Mouse (Mus musculus): ENCODE results near the gene Tnk2. TPM values are rescaled to one million over a fixed set of nuclear protein-coding genes. Genes with fewer than 3 reads are reported as not detected.

Tnk2 gene
- polyA plus RNA-seq, 1 experiment from 2014 or later, result 11.3 TPM

Other genes starting within 250 kb of the Tnk2 start
- not detected in 2 replicates for gene Tm4sf19, start 243.4 kb upstream of the Tnk2 start, polyA plus RNA-seq (2015; fragmentation: Nextera tagmentation; extraction: Ambion mirVana)
- gene Tctex1d2, start 224.2 kb upstream of the Tnk2 start, polyA plus RNA-seq (2015; fragmentation: Nextera tagmentation; extraction: Ambion mirVana), result 30.0 and 30.7 TPM in 2 replicates
- 38.3 and 44.6 TPM in 2 replicates for gene Pcyt1a, start 213.0 kb upstream of the Tnk2 start, polyA plus RNA-seq (2015; fragmentation: Nextera tagmentation; extraction: Ambion mirVana)
- 3.0 and 3.9 TPM in 2 replicates for gene Slc51a, start 156.0 kb upstream of the Tnk2 start, polyA plus RNA-seq (2015; fragmentation: Nextera tagmentation; extraction: Ambion mirVana)
- not detected in 2 replicates for gene Zdhhc19, start 147.6 kb upstream of the Tnk2 start, polyA plus RNA-seq (2015; fragmentation: Nextera tagmentation; extraction: Ambion mirVana)
- gene Tfrc, start 35.0 kb upstream of the Tnk2 start, polyA plus RNA-seq (2015; fragmentation: Nextera tagmentation; extraction: Ambion mirVana), result 46.5 and 48.5 TPM in 2 replicates
- gene Muc4, start 92.0 kb downstream of the Tnk2 start, polyA plus RNA-seq (2015; fragmentation: Nextera tagmentation; extraction: Ambion mirVana), result 0.27 and 0.44 TPM in 2 replicates
- 6.2 and 8.0 TPM in 2 replicates for gene Muc20, start 153.6 kb downstream of the Tnk2 start, polyA plus RNA-seq (2015; fragmentation: Nextera tagmentation; extraction: Ambion mirVana)
- not detected in 2 replicates for gene Smbd1, start 166.6 kb downstream of the Tnk2 start, polyA plus RNA-seq (2015; fragmentation: Nextera tagmentation; extraction: Ambion mirVana)
- gene Fyttd1, start 233.6 kb downstream of the Tnk2 start, polyA plus RNA-seq (2015; fragmentation: Nextera tagmentation; extraction: Ambion mirVana), result 102 and 109 TPM in 2 replicates
- gene Rubcn, start 233.9 kb downstream of the Tnk2 start, polyA plus RNA-seq (2015; fragmentation: Nextera tagmentation; extraction: Ambion mirVana), result 23.7 and 24.2 TPM in 2 replicates

All from kidney, embryonic 16.5 days (tissue).